Mouse (Mus musculus) lung, postnatal 10 days (tissue): Measurements from ENCODE around the gene Arxes1.
"Not testable (repeated sequence)": the region's sequence is repeated elsewhere in the genome, so short reads cannot be mapped to it uniquely, and the experiment has no call there.

Experiments
- DNase-seq: peaks from one replicate; pipeline ENCODE4 v3.0.0; 2021

Arxes1 gene

DNA sequence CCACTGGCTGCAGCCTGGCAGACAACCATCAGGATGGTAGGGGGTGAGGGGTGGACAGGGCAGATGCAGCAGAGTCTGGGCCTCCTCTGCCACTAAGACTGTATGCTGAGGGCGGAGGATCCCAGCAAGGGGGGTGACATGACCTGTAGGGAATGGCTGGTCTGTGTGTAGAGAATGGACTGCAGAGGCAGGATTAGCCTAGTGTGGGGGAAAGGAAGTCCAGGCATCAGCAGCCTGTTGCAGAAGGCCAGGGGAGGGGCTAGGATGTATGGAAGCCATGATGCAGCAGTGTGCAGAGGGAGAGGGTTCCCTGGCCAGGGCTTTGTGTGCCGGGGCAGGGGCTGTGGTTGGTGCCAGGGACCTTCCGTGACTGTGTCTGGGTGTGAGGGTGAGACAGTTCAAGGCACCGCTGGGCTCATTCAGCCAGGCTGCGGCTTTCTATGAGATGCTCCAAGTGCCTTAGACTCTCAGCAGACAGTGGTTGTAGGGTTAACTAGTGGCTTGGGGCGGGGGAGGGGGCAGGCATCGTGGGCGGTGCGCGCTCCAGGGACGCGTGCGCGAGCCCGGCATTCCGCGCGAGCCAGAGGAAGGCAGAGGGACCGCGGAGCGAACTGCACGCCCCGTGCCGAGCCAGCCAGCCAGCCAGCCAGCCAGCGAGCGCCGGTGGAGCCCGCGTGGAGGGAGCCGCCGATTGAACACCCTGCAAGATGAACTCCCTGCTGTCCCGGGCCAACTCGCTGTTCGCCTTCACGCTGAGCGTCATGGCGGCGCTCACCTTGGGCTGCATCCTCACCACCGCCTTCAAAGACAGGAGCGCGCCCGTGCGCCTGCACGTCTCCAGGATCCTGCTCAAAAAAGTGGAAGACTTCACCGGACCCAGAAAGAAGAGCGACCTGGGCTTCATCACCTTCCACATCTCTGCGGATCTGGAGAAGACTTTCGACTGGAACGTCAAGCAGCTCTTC lies at the start of gene Arxes1:
Arxes1 (plus strand) TSS at position 569 of the 965 bp plus-strand sequence.
- peak; percentile 10 for DNase-seq

DNA sequence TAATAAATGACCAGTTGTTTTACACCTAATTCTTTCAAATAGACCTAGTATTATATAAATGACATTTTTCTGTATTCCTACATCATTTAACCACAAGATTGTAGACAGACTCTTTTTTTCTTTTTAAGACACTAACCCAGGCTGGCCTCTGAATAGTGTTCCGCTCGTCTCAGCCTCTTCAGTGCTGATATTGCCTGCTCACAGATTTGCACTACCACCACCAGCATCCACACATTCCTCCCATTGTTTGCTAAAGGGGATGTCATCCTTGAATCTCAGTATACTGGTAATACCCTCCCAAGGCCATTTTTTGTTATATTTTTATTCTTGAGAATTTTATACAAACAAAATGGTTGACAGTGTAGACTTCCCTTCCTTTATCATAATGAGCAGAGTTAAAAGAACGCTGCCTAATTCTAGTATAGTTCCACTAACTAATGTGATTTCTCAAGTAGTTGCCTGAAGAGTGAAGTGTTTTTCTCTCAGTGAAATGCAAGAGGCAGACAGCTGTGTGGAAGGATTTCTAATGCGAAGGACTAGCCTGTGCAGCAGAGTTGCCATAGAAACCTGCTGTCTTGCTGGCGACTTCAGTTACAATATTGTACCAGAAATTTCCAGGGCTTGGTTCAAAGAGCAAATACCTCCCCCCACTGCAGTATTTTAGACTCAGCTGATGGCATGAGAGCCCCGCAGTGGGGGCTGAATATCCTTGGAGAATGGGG lies 48.5 kb upstream of the Arxes1 start:
- no peak for DNase-seq

DNA sequence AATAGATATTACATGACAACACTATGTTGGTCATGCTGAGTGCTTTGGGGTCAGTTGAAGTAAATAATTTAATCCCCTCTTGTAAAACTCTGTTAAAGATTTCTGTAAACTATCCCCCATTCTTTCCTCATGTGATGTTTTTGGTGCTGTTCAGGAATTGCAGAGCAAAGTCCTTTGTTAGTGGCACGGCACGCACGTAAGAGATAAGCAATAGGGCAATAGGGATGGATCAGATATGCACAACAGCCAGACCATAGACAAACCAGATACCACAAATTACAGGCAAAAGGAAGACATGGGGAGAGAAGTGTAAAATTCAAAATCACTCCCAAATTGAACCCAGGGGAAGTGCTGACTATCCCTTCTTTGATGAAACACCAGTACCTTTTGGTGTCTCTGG lies 46.9 kb upstream of the Arxes1 start:
- DNase-seq: no peak

DNA sequence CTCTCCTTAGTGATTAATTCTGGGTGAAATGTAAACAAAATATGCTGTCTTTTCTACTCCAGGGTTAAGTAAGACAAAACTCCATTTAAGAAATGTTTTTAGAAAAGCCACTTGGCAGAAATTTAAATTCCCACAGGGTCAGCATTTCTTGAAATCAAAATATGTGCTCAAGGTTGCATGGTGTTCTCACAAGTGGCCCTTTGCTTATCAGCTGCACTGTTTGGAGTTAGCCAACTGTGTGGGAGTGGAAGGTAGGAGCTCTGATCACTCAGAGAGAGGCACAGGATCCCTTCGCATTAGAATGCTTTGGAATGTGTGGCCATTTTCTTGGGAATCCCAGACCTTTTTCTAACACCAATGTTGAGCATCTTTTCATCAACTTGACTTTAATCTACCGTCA lies 42.5 kb upstream of the Arxes1 start:
- DNase-seq: peak; percentile 4

DNA sequence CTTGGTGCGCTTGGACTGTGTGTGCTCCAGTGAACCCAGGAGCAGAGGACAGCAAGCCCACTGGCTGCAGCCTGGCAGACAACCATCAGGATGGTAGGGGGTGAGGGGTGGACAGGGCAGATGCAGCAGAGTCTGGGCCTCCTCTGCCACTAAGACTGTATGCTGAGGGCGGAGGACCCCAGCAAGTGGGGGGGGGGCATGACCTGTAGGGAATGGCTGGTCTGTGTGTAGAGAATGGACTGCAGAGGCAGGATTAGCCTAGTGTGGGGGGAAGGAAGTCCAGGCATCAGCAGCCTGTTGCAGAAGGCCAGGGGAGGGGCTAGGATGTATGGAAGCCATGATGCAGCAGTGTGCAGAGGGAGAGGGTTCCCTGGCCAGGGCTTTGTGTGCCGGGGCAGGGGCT lies 40.0 kb upstream of the Arxes1 start:
- not testable (repeated sequence) for DNase-seq

DNA sequence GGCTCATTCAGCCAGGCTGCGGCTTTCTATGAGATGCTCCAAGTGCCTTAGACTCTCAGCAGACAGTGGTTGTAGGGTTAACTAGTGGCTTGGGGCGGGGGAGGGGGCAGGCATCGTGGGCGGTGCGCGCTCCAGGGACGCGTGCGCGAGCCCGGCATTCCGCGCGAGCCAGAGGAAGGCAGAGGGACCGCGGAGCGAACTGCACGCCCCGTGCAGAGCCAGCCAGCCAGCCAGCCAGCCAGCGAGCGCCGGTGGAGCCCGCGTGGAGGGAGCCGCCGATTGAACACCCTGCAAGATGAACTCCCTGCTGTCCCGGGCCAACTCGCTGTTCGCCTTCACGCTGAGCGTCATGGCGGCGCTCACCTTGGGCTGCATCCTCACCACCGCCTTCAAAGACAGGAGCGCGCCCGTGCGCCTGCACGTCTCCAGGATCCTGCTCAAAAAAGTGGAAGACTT lies 39.5 kb upstream of the Arxes1 start, which contains the start of gene Arxes2:
Arxes2 (plus strand) TSS at position 161 of the 456 bp plus-strand sequence.
- peak; percentile 8 for DNase-seq

DNA sequence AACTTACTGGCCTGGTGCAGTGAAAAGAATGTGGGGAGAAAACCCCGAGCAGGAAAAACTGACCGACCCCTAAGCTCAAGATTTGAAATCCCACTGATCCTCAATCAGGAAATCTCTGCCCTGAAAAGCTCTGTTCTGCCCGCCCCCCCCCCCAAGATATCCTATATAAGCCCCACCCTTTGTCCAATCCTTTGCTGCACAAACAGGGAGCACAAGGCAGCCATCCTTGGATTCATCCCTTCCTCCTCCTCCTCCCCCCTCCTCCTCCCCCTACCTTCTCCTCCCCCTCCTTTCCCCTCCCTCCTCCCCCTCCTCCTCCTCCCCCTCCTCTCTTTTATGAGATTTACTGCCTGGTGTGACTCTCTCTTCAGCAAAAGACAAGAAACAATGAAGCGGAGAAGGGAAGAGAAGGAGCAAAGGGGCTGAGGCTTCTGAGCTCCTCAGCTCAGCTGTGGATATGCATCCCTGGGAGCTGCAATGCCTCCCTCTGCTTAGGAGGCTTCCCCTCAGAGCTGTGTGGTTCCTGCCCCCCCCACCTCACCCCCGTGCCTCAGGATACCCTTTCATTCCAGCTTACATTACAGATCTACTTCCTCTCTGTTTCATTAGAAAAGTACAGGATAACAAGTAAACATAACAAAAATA lies 25.8 kb upstream of the Arxes1 start:
- no peak for DNase-seq

DNA sequence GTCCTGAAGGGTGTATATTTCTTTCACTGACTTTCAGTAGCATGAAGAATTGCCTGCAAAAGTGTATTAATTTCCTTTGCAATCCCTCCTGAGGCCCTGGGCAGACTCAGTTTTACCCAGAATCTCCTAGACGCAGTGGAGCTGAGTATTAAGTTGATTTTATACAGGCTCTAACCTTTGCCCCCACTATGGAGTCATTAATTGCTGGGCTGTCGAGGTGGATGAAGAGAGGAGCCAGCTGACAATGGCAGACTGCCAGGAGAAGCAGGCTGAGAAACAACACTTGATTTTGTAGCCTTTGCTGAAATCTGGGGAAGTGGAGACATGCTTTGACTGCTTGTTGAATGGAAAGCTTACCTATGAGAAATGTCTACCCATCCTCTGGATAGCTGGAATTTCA lies 18.8 kb upstream of the Arxes1 start:
- DNase-seq: peak; percentile 59

DNA sequence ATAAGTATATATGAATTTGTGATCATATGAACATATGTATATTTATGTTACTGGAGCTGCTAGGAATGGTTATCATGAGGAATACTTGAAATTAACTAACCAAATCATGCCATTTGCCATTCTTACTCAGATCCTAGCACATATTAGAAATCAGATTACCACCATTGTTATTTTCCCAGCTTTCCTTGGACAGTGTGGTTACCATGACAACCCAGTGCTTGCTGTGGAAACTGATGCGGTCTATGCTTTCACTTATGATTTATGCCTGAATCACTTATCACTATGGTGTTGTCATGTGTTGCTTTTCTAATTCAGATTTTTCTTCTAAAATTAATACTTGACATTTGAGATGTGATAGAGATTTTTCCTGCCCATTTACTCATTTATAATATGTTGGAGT lies 2.8 kb upstream of the Arxes1 start:
- no peak for DNase-seq

DNA sequence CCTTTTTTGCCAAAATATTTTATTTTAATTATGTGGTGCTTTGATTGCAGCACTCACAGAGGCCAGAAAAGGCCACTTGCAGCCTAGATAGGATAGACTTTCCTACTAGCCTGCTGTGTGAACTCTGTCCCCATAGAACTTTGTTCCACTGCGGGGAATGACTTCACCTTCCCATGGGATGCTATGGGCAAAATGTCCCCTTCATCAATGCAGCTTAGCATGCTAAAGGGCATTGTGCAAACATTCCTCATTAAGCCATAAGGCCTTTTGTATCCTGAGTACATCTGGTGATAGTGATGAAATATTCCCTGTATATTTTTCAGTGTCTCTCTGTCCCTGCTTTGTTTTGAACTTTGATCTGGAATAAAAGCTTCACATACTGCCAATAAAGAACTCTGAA lies 10.6 kb downstream of the Arxes1 start:
- DNase-seq: no peak

DNA sequence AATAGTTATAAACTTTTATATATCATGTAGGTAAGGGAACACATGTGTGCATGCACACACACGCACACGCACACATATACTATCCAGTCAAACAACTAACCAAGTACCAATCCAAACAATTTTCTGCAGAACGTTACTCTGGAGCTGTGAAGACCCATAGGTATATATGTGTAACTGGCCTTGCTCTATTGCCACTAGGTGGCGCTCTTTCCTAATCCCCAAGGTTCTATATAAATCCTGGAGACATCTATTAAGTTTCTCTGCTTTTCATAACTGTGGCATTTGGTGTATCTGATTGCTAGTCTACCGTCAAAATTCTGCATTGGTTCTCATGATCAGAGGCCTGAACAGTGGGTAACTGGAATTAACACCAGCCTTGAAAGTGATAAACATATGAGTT lies 14.4 kb downstream of the Arxes1 start:
- DNase-seq: peak; percentile 62

DNA sequence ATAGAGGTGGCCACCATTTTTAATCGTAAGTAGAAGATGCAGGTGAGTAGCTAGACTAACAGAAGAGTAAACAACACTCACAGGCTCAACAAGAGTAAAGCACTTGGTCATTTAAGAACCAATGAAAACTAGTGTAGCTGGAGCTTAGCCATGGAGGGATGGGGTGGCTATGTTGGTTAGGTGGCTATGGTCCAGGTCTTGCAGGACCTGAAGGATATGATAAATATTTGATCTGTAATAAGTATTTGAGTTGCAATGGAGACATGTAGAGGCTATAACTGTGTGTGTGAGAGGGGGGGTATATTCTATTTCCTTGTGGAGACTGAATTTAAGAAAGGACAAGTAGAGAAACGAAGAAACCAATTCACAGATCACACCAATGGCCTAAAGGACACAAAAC lies 18.1 kb downstream of the Arxes1 start:
- DNase-seq: peak; percentile 19

DNA sequence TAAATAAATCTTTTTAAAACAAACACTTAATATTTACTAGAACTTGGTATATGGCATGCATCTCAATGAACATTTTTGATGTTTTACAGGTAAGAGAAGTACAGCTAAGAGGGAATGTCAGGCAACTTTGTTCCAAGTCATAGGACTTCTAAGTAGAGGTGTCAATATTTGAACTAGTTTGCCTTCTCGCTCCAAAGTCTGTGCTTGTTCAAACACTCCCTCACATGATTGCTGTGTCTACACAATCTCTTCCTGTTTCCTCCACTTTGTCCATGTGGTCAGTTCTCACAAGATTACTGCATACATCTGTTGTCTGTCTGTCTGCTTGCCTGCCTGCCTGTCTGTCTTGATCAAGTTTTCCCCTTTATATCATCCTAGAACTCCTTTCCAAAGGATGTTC lies 27.5 kb downstream of the Arxes1 start:
- DNase-seq: no peak

DNA sequence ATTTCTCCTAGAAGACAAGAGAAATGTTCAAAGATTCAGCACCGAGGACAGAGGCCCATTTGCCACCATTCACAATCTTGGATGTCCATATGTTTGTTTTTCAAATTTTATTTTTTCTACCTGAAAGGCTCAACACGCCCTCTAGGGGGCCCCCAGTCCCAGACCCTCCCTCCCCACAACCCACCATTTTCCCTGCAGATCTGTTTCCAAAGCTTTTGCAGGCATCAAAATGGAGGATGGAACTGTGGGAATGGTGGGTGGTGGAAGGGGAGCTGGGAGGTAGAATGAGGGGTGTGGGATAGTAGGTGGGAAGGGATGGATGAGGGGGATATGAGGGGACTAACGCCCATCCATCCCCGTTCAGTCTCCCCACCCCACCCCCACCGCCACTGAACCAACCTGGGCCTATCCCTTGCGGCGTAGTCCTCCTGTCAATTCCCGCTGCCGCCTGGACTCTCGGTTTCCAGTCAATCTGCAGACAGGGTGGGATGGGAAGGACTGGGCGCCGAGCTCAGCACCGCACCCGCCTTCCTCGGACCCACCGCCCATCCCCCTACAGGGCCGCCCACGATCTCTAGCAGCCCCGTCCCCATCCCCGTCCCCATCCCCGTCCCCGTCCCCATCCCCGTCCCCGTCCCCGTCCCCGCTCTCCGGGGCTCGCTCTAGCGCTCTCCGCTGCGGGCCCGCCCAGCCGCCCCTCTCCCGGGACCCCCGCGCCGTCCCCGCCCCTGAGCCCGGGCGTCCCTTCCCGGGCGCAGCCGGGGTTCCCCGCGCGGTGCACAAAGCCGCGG lies 34.2 kb downstream of the Arxes1 start:
- DNase-seq: not testable (repeated sequence)

DNA sequence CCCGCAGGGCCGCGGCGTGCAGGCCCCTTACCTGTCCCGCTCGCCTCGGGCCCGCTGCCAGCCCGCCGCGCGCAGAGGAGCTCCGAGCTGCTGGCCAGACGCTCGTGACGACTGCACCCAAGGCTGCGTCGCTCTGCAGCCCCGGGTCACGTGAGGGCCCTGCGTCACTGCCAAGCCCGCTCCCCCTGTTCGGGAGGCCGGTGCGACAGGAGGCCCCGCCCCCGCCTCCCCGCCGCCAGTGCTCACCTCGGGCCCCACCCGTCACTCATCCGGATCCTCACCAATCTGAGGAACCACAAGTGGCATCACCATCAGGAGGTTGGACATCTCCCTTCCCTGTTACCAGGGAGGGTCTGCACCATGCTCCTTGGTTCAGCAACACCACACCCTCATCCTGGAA lies 34.9 kb downstream of the Arxes1 start, which contains the start of gene Bex2:
Bex2 (minus strand) TSS at position 217 of the 400 bp plus-strand sequence.
- not testable (repeated sequence) for DNase-seq
